Mouse (Mus musculus) brain, embryonic 18.5 days (tissue): ENCODE results near the gene Cipc.

Experiments
- DNase-seq: peaks from one replicate; pipeline ENCODE4 v3.0.0-alpha.2; 2012; ENCODE audit warnings: low read depth, low spot score

Cipc gene

DNA sequence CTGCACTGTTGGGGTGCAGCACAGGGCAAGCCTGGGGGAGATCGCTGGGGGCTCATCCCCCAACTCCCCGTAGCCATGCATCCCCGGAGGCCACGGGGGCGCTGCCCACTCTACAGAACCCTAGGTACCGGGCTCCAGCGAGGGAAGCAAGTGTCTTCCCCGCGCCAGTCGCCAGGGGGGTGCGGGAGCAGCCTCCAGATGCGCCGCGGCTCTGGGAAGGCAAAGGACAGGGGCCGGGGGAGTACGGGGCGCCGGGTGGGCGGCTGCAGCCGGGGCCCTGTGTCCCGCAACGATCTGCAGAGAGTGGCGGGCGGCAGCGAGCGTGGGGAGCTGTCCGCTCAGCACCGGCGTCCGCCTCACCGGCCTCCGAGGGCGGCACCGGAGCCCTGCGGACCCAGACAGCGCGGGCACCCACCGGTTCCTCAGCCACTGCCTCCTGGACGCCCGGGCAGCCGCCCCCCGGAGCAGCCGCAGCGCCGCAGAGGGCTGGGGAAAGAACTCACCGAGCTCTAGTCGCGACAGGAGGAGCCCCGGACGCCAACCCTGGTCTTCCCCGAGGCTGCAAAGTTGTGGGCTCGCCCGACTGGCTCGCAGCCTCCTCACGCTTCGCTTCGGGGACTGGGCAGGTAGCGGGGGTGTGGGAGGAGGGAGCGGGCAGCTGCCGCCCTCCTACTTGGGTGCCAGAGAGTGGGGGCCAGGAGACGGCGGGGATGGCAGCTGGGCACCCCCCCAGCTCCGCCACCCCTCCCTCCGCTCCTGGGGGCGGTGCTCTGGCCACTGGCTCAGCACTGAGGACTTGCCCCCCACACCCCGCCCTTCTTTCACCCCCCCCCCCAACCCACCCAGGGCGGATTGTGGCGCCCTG is 43.3 kb downstream of the Cipc start, which contains the start of gene Zdhhc22:
Gene Zdhhc22 (minus strand): TSS at position 541 of the 865 bp plus-strand sequence.
- no peak for DNase-seq

DNA sequence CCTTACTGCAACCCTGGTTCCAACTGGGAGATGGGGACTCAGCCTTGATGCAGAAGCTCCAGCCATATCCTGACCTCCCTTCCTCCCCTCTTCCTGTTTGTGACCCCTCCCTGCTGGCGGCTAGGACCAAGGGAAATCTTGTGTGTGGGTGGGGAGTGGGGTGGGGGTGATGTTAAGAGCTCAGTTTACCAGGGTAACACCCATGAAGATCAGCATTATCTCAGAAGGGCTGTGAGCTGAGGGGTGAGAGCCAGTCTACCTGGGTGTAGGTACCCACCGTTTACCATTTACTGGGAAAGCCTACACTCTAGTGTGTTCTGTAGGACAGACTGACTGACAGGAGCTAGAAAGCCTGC is 43.9 kb downstream of the Cipc start:
- no peak for DNase-seq

GRCm38 (mm10) chr12:86994166-86994565 is 47.3 kb downstream of the Cipc start:
- DNase-seq, result no peak

DNA sequence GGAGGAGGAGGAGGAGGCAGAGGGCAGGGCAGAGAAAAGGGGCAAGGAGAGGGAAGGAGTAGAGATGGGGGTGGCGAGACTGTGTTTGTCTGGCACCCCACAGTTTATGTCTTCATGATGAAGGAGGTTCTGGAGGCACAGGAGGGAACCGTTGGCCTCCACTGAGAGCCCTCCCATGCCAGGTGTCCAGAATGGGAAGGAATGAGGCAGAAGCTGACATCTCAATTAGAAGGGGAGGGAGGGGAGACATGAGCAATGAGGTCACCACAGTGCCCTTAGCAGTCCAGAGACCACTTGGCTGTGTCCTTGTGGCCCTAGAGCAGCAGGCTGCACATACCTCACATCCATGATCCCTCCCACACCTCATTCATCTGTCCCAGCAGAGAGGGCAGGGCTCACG is 47.9 kb downstream of the Cipc start:
- no peak for DNase-seq

- DNase-seq, result no peak
Measured at GRCm38 (mm10) chr12:86995931-86996330, 49.1 kb downstream of the Cipc start.

DNA sequence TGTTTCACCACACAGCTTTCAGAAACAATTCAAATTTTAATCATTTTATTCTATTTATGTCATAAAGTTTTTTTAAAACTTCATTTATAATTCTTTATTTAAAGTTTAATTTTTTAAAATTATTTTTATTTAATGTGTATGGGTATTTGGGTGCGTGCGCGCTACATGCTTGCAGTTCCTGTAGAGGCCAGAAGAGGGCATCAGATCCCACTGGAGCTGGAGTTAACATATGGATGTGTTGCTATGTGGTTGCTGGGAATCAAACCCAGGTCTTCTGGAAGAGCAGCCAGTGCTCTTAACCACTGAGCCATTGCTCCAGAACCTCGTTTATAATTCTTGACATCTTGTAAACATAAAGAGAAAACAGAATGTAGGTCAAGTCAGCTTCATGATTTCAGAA is 51.9 kb downstream of the Cipc start:
- DNase-seq, result no peak

DNA sequence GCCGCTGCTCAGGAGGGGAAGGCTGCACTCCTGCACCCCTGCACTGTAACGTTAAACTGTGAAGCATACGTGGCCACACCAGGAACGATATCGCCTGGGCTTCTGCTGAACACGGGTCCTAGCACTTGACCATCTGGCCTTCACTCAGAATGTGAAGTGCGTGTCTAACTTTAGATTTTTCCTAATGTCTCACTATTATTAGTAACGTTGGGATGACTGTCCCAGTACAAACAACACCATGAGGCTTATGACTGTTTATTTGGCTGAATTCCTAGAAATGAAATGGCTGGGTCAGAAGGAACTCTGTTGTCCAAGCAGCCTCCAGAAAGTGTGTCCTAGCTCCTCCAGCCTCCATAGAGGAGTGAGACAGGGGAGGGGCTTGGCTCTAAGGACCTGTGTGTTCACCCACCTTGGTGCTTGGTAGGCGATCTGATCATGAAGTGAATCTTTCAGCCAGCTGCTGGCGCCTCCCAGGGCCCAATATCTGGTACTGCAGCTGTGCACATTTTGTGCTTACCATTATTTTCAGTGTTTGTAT is 52.5 kb downstream of the Cipc start:
- DNase-seq, result no peak

GRCm38 (mm10) chr12:87000151-87000839 is 53.5 kb downstream of the Cipc start:
- no peak for DNase-seq

GRCm38 (mm10) chr12:87000840-87001176 is 54.0 kb downstream of the Cipc start:
- DNase-seq, result no peak

DNA sequence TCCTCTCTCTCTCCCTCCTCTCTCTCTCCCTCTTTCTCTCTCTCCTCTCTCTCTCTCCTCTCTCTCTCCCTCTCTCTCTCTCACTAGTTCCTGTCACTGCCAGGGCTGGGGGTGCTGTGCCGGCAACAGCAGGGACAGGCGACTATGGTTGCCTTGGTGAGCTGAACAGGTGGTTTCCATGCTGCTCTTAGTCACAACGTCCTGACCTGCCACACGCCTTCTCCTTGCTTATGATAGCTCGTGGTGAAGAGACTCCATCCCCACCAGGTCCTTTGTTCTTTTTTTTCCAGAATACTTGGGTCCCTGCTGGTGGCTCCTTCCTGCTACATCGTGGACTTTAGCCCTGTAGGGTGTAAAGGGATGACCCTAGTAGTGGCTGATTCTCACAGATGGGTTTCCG is 55.4 kb downstream of the Cipc start:
- DNase-seq, result no peak

- no peak for DNase-seq
Measured at GRCm38 (mm10) chr12:87002815-87003214, 56.0 kb downstream of the Cipc start.

GRCm38 (mm10) chr12:87003606-87004005 is 56.8 kb downstream of the Cipc start:
- no peak for DNase-seq

DNA sequence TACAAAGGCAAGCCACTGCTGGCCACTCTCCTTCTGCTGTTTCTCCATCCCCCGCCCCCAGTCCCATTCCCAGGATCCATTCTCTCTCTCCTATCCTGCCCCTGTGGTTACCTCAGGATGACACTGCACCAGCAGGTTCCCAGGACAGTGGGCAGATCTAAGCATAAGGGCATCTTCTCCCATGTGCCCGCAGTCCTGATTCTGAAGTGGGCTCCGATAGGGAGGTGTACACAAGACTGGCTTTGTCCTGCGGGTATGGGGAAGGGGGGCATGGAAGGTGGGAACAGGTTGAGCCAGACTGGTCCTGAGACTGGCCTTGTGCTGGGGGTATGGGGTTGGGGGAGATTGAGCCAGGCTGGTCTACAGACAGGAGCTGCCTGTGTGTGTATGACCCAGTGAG is 57.8 kb downstream of the Cipc start:
- no peak for DNase-seq
